Mouse (Mus musculus) kidney, adult 2 months (tissue): ENCODE measurements around the gene Aatk. TPM values are rescaled to one million over a fixed set of nuclear protein-coding genes. Genes with fewer than 3 reads are reported as not detected.
A peak's percentile ranks its signal among the peaks of the same experiment; 100 is the strongest.

Experiments used
- DNase-seq: peaks from one replicate; pipeline ENCODE4 v3.0.0; 2021
- H3K27ac ChIP-seq: fragments of 200-500 bp; 2 replicates; pipeline ENCODE4 v1.5.1; 2012; ENCODE audit warnings: low read depth, low read length, control low read depth, inconsistent platforms; ENCODE audit not compliant: insufficient read depth
- H3K27me3 ChIP-seq: fragments of 200-500 bp; replicated peaks from 2 replicates; pipeline ENCODE4 v1.6.1; 2012; ENCODE audit warnings: mild to moderate bottlenecking, moderate library complexity, low read length, inconsistent platforms; ENCODE audit not compliant: control insufficient read depth, insufficient read depth
- H3K36me3 ChIP-seq: fragments of 200-500 bp; 2 replicates; pipeline ENCODE4 v1.6.1; 2012; ENCODE audit warnings: mild to moderate bottlenecking, moderate library complexity, low read length, inconsistent platforms; ENCODE audit not compliant: control insufficient read depth, insufficient read depth
- H3K4me1 ChIP-seq: fragments of 200-500 bp; 2 replicates; pipeline ENCODE4 v1.6.1; 2011; ENCODE audit warnings: low read length; ENCODE audit not compliant: control insufficient read depth, insufficient read depth
- H3K4me3 ChIP-seq: fragments of 200-500 bp; 2 replicates; pipeline ENCODE4 v1.5.1; 2011; ENCODE audit warnings: mild to moderate bottlenecking, low read depth, low read length, control low read depth; ENCODE audit not compliant: insufficient read depth
- CTCF ChIP-seq: fragments of 200-500 bp; conservative IDR thresholded peaks from 2 replicates; pipeline ENCODE4 v1.5.1; 2011; ENCODE audit warnings: low read depth, mild to moderate bottlenecking, control low read depth, low read length, moderate library complexity, mixed read lengths; ENCODE audit not compliant: insufficient read depth, insufficient read length
- POLR2A ChIP-seq: fragments of 200-500 bp; IDR thresholded peaks from one replicate; pipeline ENCODE4 v1.6.1; 2011; ENCODE audit warnings: low read depth, low read length, control low read depth
- WGBS: fragments of 180-500 bp; shearing (Covaris S2); methylation state at CpG from one replicate; pipeline ENCODE4 v1.1.7; 2018; 5-methylcytosine and 5-hydroxymethylcytosine counted together
- polyA plus RNA-seq: library from polyadenylated mRNA; depleted of rRNA; stranded (reverse); fragments of >200 nt; gene quantifications from 2 replicates; pipeline ENCODE4 v1.2.3, GENCODE M21; 2012

Aatk gene
- polyA plus RNA-seq, 1 experiment: 5.1 TPM

- Histone ChIP-seq H3K4me3 (no peak overlapping the region), H3K27me3 (no peaks in the 10 kb centered on the region), H3K36me3 (no peaks in the 10 kb centered on the region), H3K27ac (no peak overlapping the region), H3K4me1 (0 out of 2 replicates have a peak, but pooled peaks cover 3% of the 10 kb centered on the region)
- TF ChIP-seq CTCF: no peak
- TF ChIP-seq POLR2A: no peak
- no peak for DNase-seq
- 90% methylated on average over 18 of the region's 18 CpGs for WGBS
These were observed 41.3 kb downstream of the Aatk start for GRCm38 (mm10) chr11:120005434-120006317.

- 92% methylated on average over 7 of the region's 7 CpGs for WGBS
- no peak overlapping the region for H3K27ac ChIP-seq
These were observed 44.2 kb downstream of the Aatk start for GRCm38 (mm10) chr11:120002634-120003220.

GRCm38 (mm10) chr11:120002041-120002440 lies 44.9 kb downstream of the Aatk start:
- H3K4me1 ChIP-seq: no peaks in the 10 kb centered on the region
- no peak overlapping the region for H3K27ac ChIP-seq
- H3K27me3 ChIP-seq: no peaks in the 10 kb centered on the region
- 0 out of 2 replicates have a peak, but pooled peaks cover 2% of the 10 kb centered on the region for H3K36me3 ChIP-seq
- no peak for DNase-seq
- 93% methylated on average over 5 of the region's 5 CpGs for WGBS
- TF ChIP-seq POLR2A: no peak
- TF ChIP-seq CTCF: no peak
- H3K4me3 ChIP-seq: no peak overlapping the region

More at GRCm38 (mm10) chr11:120002634-120003220, 44.2 kb downstream of the Aatk start:
- no peak for TF ChIP-seq POLR2A
- TF ChIP-seq CTCF: no peak
- H3K4me3 ChIP-seq: no peak overlapping the region
- no peaks in the 10 kb centered on the region for H3K4me1 ChIP-seq
- no peaks in the 10 kb centered on the region for H3K27me3 ChIP-seq
- H3K36me3 ChIP-seq: 0 out of 2 replicates have a peak, but pooled peaks cover 2% of the 10 kb centered on the region
- no peak for DNase-seq

- TF ChIP-seq CTCF (no peak), POLR2A (no peak)
- Histone ChIP-seq H3K4me1 (no peaks in the 10 kb centered on the region), H3K27me3 (no peaks in the 10 kb centered on the region), H3K36me3 (peaks cover 2% of the 10 kb centered on the region; the same call in 1 of the 2 replicates), H3K27ac (no peak overlapping the region), H3K4me3 (no peak overlapping the region)
- WGBS: 85% methylated on average over 16 of the region's 16 CpGs
- DNase-seq: no peak
These were observed 49.6 kb downstream of the Aatk start for GRCm38 (mm10) chr11:119997351-119997750.

GRCm38 (mm10) chr11:119991338-119991678 lies 55.7 kb downstream of the Aatk start:
- H3K4me3 ChIP-seq: no peak overlapping the region
- 13% methylated on average over 10 of the region's 10 CpGs for WGBS
- H3K4me1 ChIP-seq: peaks cover 30% of the 10 kb centered on the region
- peak; percentile 85 for DNase-seq
- no peak overlapping the region for H3K27ac ChIP-seq
- H3K27me3 ChIP-seq: no peaks in the 10 kb centered on the region
- H3K36me3 ChIP-seq: no peaks in the 10 kb centered on the region; the same call in 1 of the 2 replicates
- TF ChIP-seq CTCF (peak; percentile 89), POLR2A (no peak)

GRCm38 (mm10) chr11:119990658-119991337 lies 56.2 kb downstream of the Aatk start:
- H3K4me1 ChIP-seq: peaks cover 31% of the 10 kb centered on the region
- no peak overlapping the region for H3K27ac ChIP-seq
- H3K27me3 ChIP-seq: no peaks in the 10 kb centered on the region
- H3K36me3 ChIP-seq: no peaks in the 10 kb centered on the region; the same call in 1 of the 2 replicates
- no peak overlapping the region for H3K4me3 ChIP-seq
- DNase-seq: no peak
- TF ChIP-seq CTCF: no peak
- TF ChIP-seq POLR2A: no peak
- 42% methylated on average over 10 of the region's 10 CpGs for WGBS

- DNase-seq: peak; percentile 52
- Histone ChIP-seq H3K27ac (no peak overlapping the region), H3K4me3 (no peak overlapping the region), H3K36me3 (no peaks in the 10 kb centered on the region), H3K4me1 (peaks cover 31% of the 10 kb centered on the region), H3K27me3 (no peaks in the 10 kb centered on the region)
- TF ChIP-seq POLR2A: no peak
- no peak for TF ChIP-seq CTCF
- WGBS: 19% methylated on average over 10 of the region's 10 CpGs
These were observed 57.8 kb downstream of the Aatk start for GRCm38 (mm10) chr11:119989115-119989564.
